Mouse (Mus musculus) testis, adult 2 months (tissue): ENCODE data around the gene Olfr644.

Experiments
- CTCF ChIP-seq: fragments of 200-500 bp; IDR thresholded peaks from 2 replicates; pipeline ENCODE4 v1.5.1; 2012; ENCODE audit warnings: low read depth, mild to moderate bottlenecking, inconsistent platforms, low read length, moderate library complexity; ENCODE audit not compliant: control insufficient read depth, insufficient read depth, insufficient replicate concordance
- POLR2A ChIP-seq: fragments of 200-500 bp; IDR thresholded peaks from 2 replicates; pipeline ENCODE4 v1.6.1; 2012; ENCODE audit warnings: low read depth, mild to moderate bottlenecking, inconsistent platforms, low read length, moderate library complexity; ENCODE audit not compliant: control insufficient read depth

GRCm38 (mm10) chr7:104103913-104104756 is 32.5 kb upstream of the Olfr644 start:
- TF ChIP-seq CTCF (no peak), POLR2A (no peak)
